Mouse (Mus musculus) midbrain, postnatal 0 days (tissue): Measurements from ENCODE around the gene Cit. TPM values are rescaled to one million over a fixed set of nuclear protein-coding genes. Genes with fewer than 3 reads are reported as not detected.

Experiments
- ATAC-seq: fragments of 200-750 bp; cut with Nextera tagmentation; 2 replicates; pipeline ENCODE4 v1.8.0; 2017; ENCODE audit warnings: moderate number of reproducible peaks, mild to moderate bottlenecking, moderate TSS enrichment, moderate library complexity; ENCODE audit not compliant: low FRiP score
- DNase-seq: peaks from one replicate; pipeline ENCODE4 v3.0.0-alpha.2; 2015; ENCODE audit warnings: low spot score
- H3K27ac ChIP-seq: fragments of 300-500 bp; sonication (generic); 2 replicates; pipeline ENCODE4 v1.5.1; 2014; ENCODE audit warnings: low read depth, mild to moderate bottlenecking, low read length, mixed read lengths
- H3K27me3 ChIP-seq: fragments of 300-500 bp; sonication (generic); 2 replicates; pipeline ENCODE4 v1.6.1; 2014; ENCODE audit warnings: low read length, control low read depth, mixed read lengths; ENCODE audit not compliant: insufficient read depth
- H3K36me3 ChIP-seq: fragments of 300-500 bp; sonication (generic); 2 replicates; pipeline ENCODE4 v1.6.1; 2014; ENCODE audit warnings: low read length, control low read depth, mixed read lengths; ENCODE audit not compliant: insufficient read depth
- H3K4me1 ChIP-seq: fragments of 300-500 bp; sonication (generic); 2 replicates; pipeline ENCODE4 v1.6.1; 2014; ENCODE audit warnings: mild to moderate bottlenecking, control low read depth, antibody characterized with exemption, low read length, mixed read lengths; ENCODE audit not compliant: insufficient read depth
- H3K4me2 ChIP-seq: fragments of 300-500 bp; sonication (generic); 2 replicates; pipeline ENCODE4 v1.6.1; 2014; ENCODE audit warnings: low read depth, mild to moderate bottlenecking, low read length, mixed read lengths; ENCODE audit not compliant: poor library complexity, severe bottlenecking
- H3K4me3 ChIP-seq: fragments of 300-500 bp; sonication (generic); 2 replicates; pipeline ENCODE4 v1.5.1; 2014; ENCODE audit warnings: low read depth, mild to moderate bottlenecking, low read length, moderate library complexity
- H3K9ac ChIP-seq: fragments of 300-500 bp; sonication (generic); replicated peaks from 2 replicates; pipeline ENCODE4 v1.6.1; 2014; ENCODE audit warnings: mild to moderate bottlenecking, low read length, moderate library complexity, mixed read lengths; ENCODE audit not compliant: poor library complexity, severe bottlenecking
- H3K9me3 ChIP-seq: fragments of 300-500 bp; sonication (generic); 2 replicates; pipeline ENCODE4 v1.6.1; 2016; ENCODE audit warnings: low read length, control low read depth
- CTCF ChIP-seq: IDR thresholded peaks from 2 replicates; pipeline ENCODE4 v1.5.1; 2016; ENCODE audit warnings: antibody characterized with exemption, mild to moderate bottlenecking
- WGBS: fragments of 180-500 bp; shearing (Covaris S2); extraction: QIAGEN DNeasy Blood & Tissue Kit; methylation state at CpG from one replicate; pipeline ENCODE4 v1.1.7; 2014; 5-methylcytosine and 5-hydroxymethylcytosine counted together
- polyA plus RNA-seq: library from polyadenylated mRNA; unstranded; fragments of >200 nt; fragmentation: Nextera tagmentation; extraction: Ambion mirVana; gene quantifications from 2 replicates; pipeline ENCODE4 v1.2.1, GENCODE M21; 2015
- total RNA-seq: library from RNA; depleted of rRNA; stranded (reverse); fragments of >200 nt; gene quantifications from 2 replicates; pipeline ENCODE4 v1.2.3, GENCODE M21; 2014

Gene Cit
- total and polyA plus RNA-seq, 2 experiments from 2014 or later, result 34.7 to 35.9 TPM

- DNase-seq, result no peak
- Histone ChIP-seq H3K27me3 (no peaks in the 10 kb centered on the region), H3K9ac (no peak overlapping the region), H3K36me3 (no peaks in the 10 kb centered on the region), H3K9me3 (no peaks in the 10 kb centered on the region), H3K4me2 (no peak overlapping the region), H3K4me1 (0 out of 2 replicates have a peak, but pooled peaks cover 4% of the 10 kb centered on the region), H3K27ac (no peak overlapping the region), H3K4me3 (no peak overlapping the region)
- WGBS, result 75% methylated on average over 12 of the region's 12 CpGs
- TF ChIP-seq CTCF, result no peak
- ATAC-seq, result no peak
Measured at GRCm38 (mm10) chr5:115849263-115849829, 4.3 kb downstream of the Cit start.

- no peak for DNase-seq
- H3K36me3 ChIP-seq, result no peaks in the 10 kb centered on the region
- WGBS, result 92% methylated on average over 17 of the region's 17 CpGs
Measured at GRCm38 (mm10) chr5:115850250-115851028, 5.4 kb downstream of the Cit start.

GRCm38 (mm10) chr5:115851029-115851365 is 5.9 kb downstream of the Cit start:
- H3K4me3 ChIP-seq, result no peak overlapping the region
- no peak overlapping the region for H3K27ac ChIP-seq
- WGBS, result 93% methylated on average over 13 of the region's 13 CpGs
- TF ChIP-seq CTCF, result no peak
- no peaks in the 10 kb centered on the region for H3K4me1 ChIP-seq
- ATAC-seq, result no peak
- H3K27me3 ChIP-seq, result no peaks in the 10 kb centered on the region
- H3K9ac ChIP-seq, result no peak overlapping the region
- DNase-seq, result no peak
- no peaks in the 10 kb centered on the region for H3K36me3 ChIP-seq
- no peak overlapping the region for H3K4me2 ChIP-seq
- H3K9me3 ChIP-seq, result no peaks in the 10 kb centered on the region

More at GRCm38 (mm10) chr5:115850250-115851028, 5.4 kb downstream of the Cit start:
- no peaks in the 10 kb centered on the region for H3K27me3 ChIP-seq
- no peak overlapping the region for H3K4me2 ChIP-seq
- no peaks in the 10 kb centered on the region for H3K9me3 ChIP-seq
- no peak overlapping the region for H3K9ac ChIP-seq
- no peak for TF ChIP-seq CTCF
- ATAC-seq, result no peak
- H3K4me1 ChIP-seq, result 0 out of 2 replicates have a peak, but pooled peaks cover 1% of the 10 kb centered on the region
- no peak overlapping the region for H3K4me3 ChIP-seq
- no peak overlapping the region for H3K27ac ChIP-seq

GRCm38 (mm10) chr5:115852431-115852830 is 7.4 kb downstream of the Cit start:
- DNase-seq (no peak), ATAC-seq (no peak)
- Histone ChIP-seq H3K4me2 (no peak overlapping the region), H3K27me3 (no peaks in the 10 kb centered on the region), H3K9me3 (no peaks in the 10 kb centered on the region), H3K4me1 (no peaks in the 10 kb centered on the region), H3K9ac (no peak overlapping the region), H3K4me3 (no peak overlapping the region), H3K27ac (no peak overlapping the region), H3K36me3 (no peaks in the 10 kb centered on the region)
- TF ChIP-seq CTCF, result no peak
- WGBS, result 97% methylated on average over 4 of the region's 4 CpGs

- ATAC-seq (no peak), DNase-seq (no peak)
- no peaks in the 10 kb centered on the region for H3K36me3 ChIP-seq
- no peak overlapping the region for H3K27ac ChIP-seq
- H3K4me1 ChIP-seq, result no peaks in the 10 kb centered on the region
- no peak overlapping the region for H3K4me3 ChIP-seq
- 88% methylated on average over 9 of the region's 9 CpGs for WGBS
- no peak overlapping the region for H3K4me2 ChIP-seq
- H3K9me3 ChIP-seq, result no peaks in the 10 kb centered on the region
- no peak overlapping the region for H3K9ac ChIP-seq
- TF ChIP-seq CTCF, result no peak
- no peaks in the 10 kb centered on the region for H3K27me3 ChIP-seq
Measured at GRCm38 (mm10) chr5:115853691-115854090, 8.6 kb downstream of the Cit start.

GRCm38 (mm10) chr5:115854370-115854769 is 9.3 kb downstream of the Cit start:
- Histone ChIP-seq H3K4me2 (no peak overlapping the region), H3K27ac (no peak overlapping the region), H3K4me3 (no peak overlapping the region), H3K36me3 (no peaks in the 10 kb centered on the region), H3K4me1 (0 out of 2 replicates have a peak, but pooled peaks cover 2% of the 10 kb centered on the region), H3K27me3 (no peaks in the 10 kb centered on the region), H3K9me3 (no peaks in the 10 kb centered on the region), H3K9ac (no peak overlapping the region)
- WGBS, result 77% methylated on average over 12 of the region's 12 CpGs
- ATAC-seq (no peak), DNase-seq (no peak)
- TF ChIP-seq CTCF, result no peak
